Mouse (Mus musculus): ENCODE measurements around the gene Dytn.

DNA sequence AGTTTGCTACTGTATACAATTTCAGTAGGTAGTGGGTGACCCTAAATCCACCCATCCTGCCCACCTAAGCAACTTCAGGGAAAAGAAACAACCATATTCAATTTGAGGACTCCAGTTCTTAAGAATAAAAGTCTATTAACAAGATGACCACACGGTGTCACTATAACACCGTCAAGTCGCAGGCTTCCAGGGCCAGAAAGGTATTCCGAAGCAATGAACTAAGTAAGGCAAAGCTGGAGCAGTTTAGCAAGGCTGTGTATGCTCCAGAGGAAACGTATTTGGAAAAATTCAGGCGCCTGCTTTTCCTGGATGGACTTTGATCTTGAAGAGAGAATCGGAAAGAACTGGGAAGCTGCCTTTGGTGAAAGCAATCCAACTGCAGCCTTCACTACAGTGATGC, 27.1 kb downstream of the Dytn start:
- TF ChIP-seq CTCF (IDR thresholded peaks at IDR 0.05; ENCODE audit: borderline replicate concordance, extremely low read depth, insufficient read depth, insufficient read length) (peak; percentile 73; the same call in 1 of the 2 replicates), POLR2A (IDR thresholded peaks at IDR 0.05; ENCODE audit: borderline replicate concordance, extremely low read depth, insufficient read depth, insufficient read length, poor library complexity, severe bottlenecking) (no peak)

Measured in brain, embryonic 14.5 days (tissue).